Mouse (Mus musculus) heart, embryonic 11.5 days (tissue): Measurements from ENCODE around the gene Slc4a5. TPM values are rescaled to one million over a fixed set of nuclear protein-coding genes. Genes with fewer than 3 reads are reported as not detected.

Experiments
- ATAC-seq: fragments of 200-750 bp; cut with Nextera tagmentation; replicated peaks from 2 replicates; pipeline ENCODE4 v1.8.0; 2017; ENCODE audit warnings: moderate library complexity; ENCODE audit not compliant: insufficient number of reproducible peaks, low FRiP score, low TSS enrichment
- H3K27ac ChIP-seq: fragments of 300-500 bp; sonication (generic); 2 replicates; pipeline ENCODE4 v1.5.1; 2014; ENCODE audit warnings: mild to moderate bottlenecking, low read depth, low read length
- H3K27me3 ChIP-seq: fragments of 300-500 bp; sonication (generic); 2 replicates; pipeline ENCODE4 v1.6.1; 2014; ENCODE audit warnings: mild to moderate bottlenecking, low read length, mixed read lengths; ENCODE audit not compliant: control insufficient read depth, insufficient read depth
- H3K36me3 ChIP-seq: fragments of 300-500 bp; sonication (generic); 2 replicates; pipeline ENCODE4 v1.6.1; 2014; ENCODE audit warnings: mild to moderate bottlenecking, low read length, moderate library complexity, mixed read lengths; ENCODE audit not compliant: control insufficient read depth, insufficient read depth
- H3K4me1 ChIP-seq: fragments of 300-500 bp; sonication (generic); 2 replicates; pipeline ENCODE4 v1.6.1; 2014; ENCODE audit warnings: low read length; ENCODE audit not compliant: control insufficient read depth, insufficient read depth
- H3K4me2 ChIP-seq: fragments of 300-500 bp; sonication (generic); 2 replicates; pipeline ENCODE4 v1.6.1; 2014; ENCODE audit warnings: mild to moderate bottlenecking, moderate library complexity
- H3K4me3 ChIP-seq: fragments of 300-500 bp; sonication (generic); 2 replicates; pipeline ENCODE4 v1.5.1; 2014; ENCODE audit warnings: low read depth, low read length
- H3K9ac ChIP-seq: fragments of 300-500 bp; sonication (generic); 2 replicates; pipeline ENCODE4 v1.6.1; 2014; ENCODE audit warnings: mild to moderate bottlenecking, low read depth, low read length, moderate library complexity
- H3K9me3 ChIP-seq: fragments of 300-500 bp; sonication (generic); replicated peaks from 2 replicates; pipeline ENCODE4 v1.6.1; 2016; ENCODE audit warnings: low read length; ENCODE audit not compliant: control insufficient read depth
- WGBS: fragments of 180-500 bp; shearing (Covaris S2); extraction: QIAGEN DNeasy Blood & Tissue Kit; methylation state at CpG from one replicate; pipeline ENCODE4 v1.1.7; 2014; ENCODE audit not compliant: insufficient replicate concordance; 5-methylcytosine and 5-hydroxymethylcytosine counted together
- polyA plus RNA-seq: library from polyadenylated mRNA; unstranded; fragments of >200 nt; fragmentation: Nextera tagmentation; extraction: Ambion mirVana; gene quantifications from 2 replicates; pipeline ENCODE4 v1.2.1, GENCODE M21; 2014

Gene Slc4a5
- polyA plus RNA-seq, 1 experiment from 2014 or later: 0.21 TPM

GRCm38 (mm10) chr6:83244422-83245061, 24.9 kb downstream of the Slc4a5 start:
- ATAC-seq: no peak
- Histone ChIP-seq H3K36me3 (no peaks in the 10 kb centered on the region), H3K27ac (no peak overlapping the region), H3K4me2 (no peak overlapping the region), H3K9ac (no peak overlapping the region), H3K4me1 (peaks cover 7% of the 10 kb centered on the region; the same call in 1 of the 2 replicates), H3K9me3 (no peaks in the 10 kb centered on the region), H3K27me3 (peaks cover 3% of the 10 kb centered on the region; the same call in 1 of the 2 replicates), H3K4me3 (no peak overlapping the region)
- WGBS: 57% methylated on average over 10 of the region's 10 CpGs

- H3K9me3 ChIP-seq: no peaks in the 10 kb centered on the region
- H3K27me3 ChIP-seq: no peaks in the 10 kb centered on the region
- 79% methylated on average over 6 of the region's 6 CpGs for WGBS
- H3K4me1 ChIP-seq: peaks cover 5% of the 10 kb centered on the region
- H3K4me3 ChIP-seq: no peak overlapping the region
- ATAC-seq: no peak
- H3K27ac ChIP-seq: peak overlapping the region; percentile 43; the same call in 1 of the 2 replicates
- H3K4me2 ChIP-seq: no peak overlapping the region
- no peaks in the 10 kb centered on the region for H3K36me3 ChIP-seq
- no peak overlapping the region for H3K9ac ChIP-seq
These were observed 25.5 kb downstream of the Slc4a5 start for GRCm38 (mm10) chr6:83245134-83245533.

GRCm38 (mm10) chr6:83245997-83246396, 26.4 kb downstream of the Slc4a5 start:
- Histone ChIP-seq H3K4me3 (no peak overlapping the region), H3K27ac (no peak overlapping the region), H3K9ac (no peak overlapping the region), H3K4me2 (no peak overlapping the region), H3K27me3 (no peaks in the 10 kb centered on the region), H3K36me3 (no peaks in the 10 kb centered on the region), H3K9me3 (no peaks in the 10 kb centered on the region), H3K4me1 (peaks cover 3% of the 10 kb centered on the region; the same call in 1 of the 2 replicates)
- ATAC-seq: peak; percentile 77; the same call in 1 of the 2 replicates
- 85% methylated on average over 1 of the region's 1 CpGs for WGBS

GRCm38 (mm10) chr6:83246750-83247149, 27.1 kb downstream of the Slc4a5 start:
- Histone ChIP-seq H3K9me3 (no peaks in the 10 kb centered on the region), H3K9ac (no peak overlapping the region), H3K36me3 (no peaks in the 10 kb centered on the region), H3K4me1 (peaks cover 3% of the 10 kb centered on the region; the same call in 1 of the 2 replicates), H3K4me2 (peak overlapping the region; percentile 27; the same call in 1 of the 2 replicates), H3K27me3 (no peaks in the 10 kb centered on the region), H3K4me3 (no peak overlapping the region), H3K27ac (no peak overlapping the region)
- no peak for ATAC-seq
- WGBS: 82% methylated on average over 4 of the region's 4 CpGs

GRCm38 (mm10) chr6:83247153-83247552, 27.5 kb downstream of the Slc4a5 start:
- WGBS: 90% methylated on average over 2 of the region's 2 CpGs
- H3K4me2 ChIP-seq: peak overlapping the region; percentile 27; the same call in 1 of the 2 replicates
- H3K9ac ChIP-seq: no peak overlapping the region
- no peak overlapping the region for H3K4me3 ChIP-seq
- H3K27me3 ChIP-seq: no peaks in the 10 kb centered on the region
- ATAC-seq: no peak
- no peaks in the 10 kb centered on the region for H3K36me3 ChIP-seq
- no peak overlapping the region for H3K27ac ChIP-seq
- H3K9me3 ChIP-seq: no peaks in the 10 kb centered on the region
- H3K4me1 ChIP-seq: peaks cover 3% of the 10 kb centered on the region; the same call in 1 of the 2 replicates

- H3K4me3 ChIP-seq: no peak overlapping the region
- no peak overlapping the region for H3K27ac ChIP-seq
- H3K4me2 ChIP-seq: no peak overlapping the region
- 73% methylated on average over 7 of the region's 7 CpGs for WGBS
- no peaks in the 10 kb centered on the region for H3K9me3 ChIP-seq
- ATAC-seq: no peak
- no peak overlapping the region for H3K9ac ChIP-seq
- H3K27me3 ChIP-seq: no peaks in the 10 kb centered on the region
- no peaks in the 10 kb centered on the region for H3K36me3 ChIP-seq
- H3K4me1 ChIP-seq: peaks cover 3% of the 10 kb centered on the region; the same call in 1 of the 2 replicates
These were observed 34.6 kb downstream of the Slc4a5 start for GRCm38 (mm10) chr6:83254242-83254641.

- H3K27ac ChIP-seq: no peak overlapping the region
- no peak overlapping the region for H3K4me3 ChIP-seq
- H3K4me1 ChIP-seq: peaks cover 4% of the 10 kb centered on the region
- H3K27me3 ChIP-seq: no peaks in the 10 kb centered on the region; the same call in 1 of the 2 replicates
- no peaks in the 10 kb centered on the region for H3K9me3 ChIP-seq
- no peak overlapping the region for H3K9ac ChIP-seq
- 88% methylated on average over 1 of the region's 1 CpGs for WGBS
- H3K36me3 ChIP-seq: no peaks in the 10 kb centered on the region
- H3K4me2 ChIP-seq: no peak overlapping the region
- ATAC-seq: no peak
These were observed 44.9 kb downstream of the Slc4a5 start for GRCm38 (mm10) chr6:83264516-83264915.

GRCm38 (mm10) chr6:83265253-83265652, 45.6 kb downstream of the Slc4a5 start:
- no peak overlapping the region for H3K4me2 ChIP-seq
- H3K4me3 ChIP-seq: no peak overlapping the region
- H3K9me3 ChIP-seq: no peaks in the 10 kb centered on the region
- no peak overlapping the region for H3K9ac ChIP-seq
- no peak for ATAC-seq
- peaks cover 4% of the 10 kb centered on the region for H3K4me1 ChIP-seq
- H3K36me3 ChIP-seq: no peaks in the 10 kb centered on the region
- H3K27ac ChIP-seq: no peak overlapping the region
- H3K27me3 ChIP-seq: no peaks in the 10 kb centered on the region; the same call in 1 of the 2 replicates

GRCm38 (mm10) chr6:83265653-83266052, 46.0 kb downstream of the Slc4a5 start:
- Histone ChIP-seq H3K4me2 (no peak overlapping the region), H3K27me3 (no peaks in the 10 kb centered on the region; the same call in 1 of the 2 replicates), H3K36me3 (no peaks in the 10 kb centered on the region), H3K9ac (no peak overlapping the region), H3K27ac (no peak overlapping the region), H3K4me1 (peaks cover 4% of the 10 kb centered on the region), H3K9me3 (no peaks in the 10 kb centered on the region), H3K4me3 (no peak overlapping the region)
- no peak for ATAC-seq
- WGBS: 71% methylated on average over 4 of the region's 4 CpGs
